Mouse (Mus musculus): ENCODE data around the gene Ccdc88c.

- TF ChIP-seq CTCF (IDR thresholded peaks at IDR 0.05), result no peak
- no peak for TF ChIP-seq POLR2A (IDR thresholded peaks at IDR 0.05; ENCODE audit: insufficient read depth, low read depth, low read length)
Measured at GRCm38 (mm10) chr12:101012197-101013077, 16.4 kb downstream of the Ccdc88c start.

Data from heart, adult 2 months (tissue).